In the genomic region with DNA sequence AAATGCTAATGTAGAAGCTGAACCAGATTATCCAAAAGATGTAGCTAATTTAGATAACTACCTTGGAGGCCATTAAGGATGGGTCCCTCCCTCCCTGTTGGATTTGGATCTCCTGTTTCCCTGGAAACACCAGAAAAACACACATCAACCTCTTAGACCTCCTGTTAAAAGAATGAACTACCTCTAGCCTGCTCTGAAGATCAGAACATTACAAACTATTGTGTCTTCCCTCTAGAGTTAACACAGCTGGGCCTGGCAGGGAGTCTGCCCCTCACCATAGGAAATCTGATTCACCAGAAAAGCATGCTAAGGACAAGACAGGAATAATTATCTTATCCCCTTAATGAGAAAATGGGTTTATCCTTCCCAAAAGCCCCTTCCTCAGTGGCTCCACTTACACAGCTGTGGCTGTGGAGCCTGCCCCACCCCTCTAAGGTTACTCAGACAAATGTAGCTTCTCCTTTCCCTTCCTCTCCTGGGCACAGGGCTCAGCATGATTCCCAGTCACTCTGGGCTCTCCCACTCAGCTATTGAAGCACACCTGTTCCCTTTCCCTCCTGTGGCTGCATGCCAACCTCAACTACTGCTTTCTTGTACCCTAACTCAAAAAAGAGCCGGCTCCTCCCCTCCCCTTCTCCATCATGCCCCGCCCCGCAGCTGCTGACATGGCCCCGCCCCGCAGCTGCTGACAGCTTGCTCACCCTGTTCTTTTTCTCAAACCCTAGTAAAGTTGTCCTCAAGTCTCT, we compare ENCODE assay signal across 8 mouse cellular contexts.
DNase-seq lines count a peak whose midpoint lies in the region; ATAC-seq and TF ChIP-seq lines count a peak whose summit lies in the region.

No protein-coding gene starts in this region.

- WGBS in midbrain, embryonic 10.5 days = 11% methylated on average over 5 of the region's 5 CpGs
- WGBS in midbrain, postnatal 0 days = 1% methylated on average over 5 of the region's 5 CpGs
- 5% methylated on average over 5 of the region's 5 CpGs for WGBS in embryonic facial prominence, embryonic 12.5 days
- 5% methylated on average over 5 of the region's 5 CpGs for WGBS in limb, embryonic 11.5 days

- no peak for ATAC-seq in midbrain, postnatal 0 days (ENCODE audit: low FRiP score)
- no peak for ATAC-seq in embryonic facial prominence, embryonic 12.5 days (ENCODE audit: insufficient number of reproducible peaks, insufficient read depth, low FRiP score, low TSS enrichment)
- no peak for ATAC-seq in limb, embryonic 11.5 days (ENCODE audit: insufficient number of reproducible peaks, low FRiP score, low TSS enrichment, low read depth)

- no peak overlapping the region; the same call in 1 of the 2 replicates for H3K27ac ChIP-seq in midbrain, embryonic 10.5 days (replicated peaks)
- H3K27ac ChIP-seq in midbrain, postnatal 0 days (ENCODE audit: low read depth, low read length) = no peak overlapping the region
- peak overlapping the region; percentile 5; the same call in 1 of the 2 replicates for H3K27ac ChIP-seq in embryonic facial prominence, embryonic 12.5 days
- H3K27ac ChIP-seq in limb, embryonic 11.5 days (replicated peaks; ENCODE audit: low read depth, low read length) = no peak overlapping the region

- H3K36me3 ChIP-seq in midbrain, embryonic 10.5 days = 0 out of 2 replicates have a peak, but pooled peaks cover 7% of the 10 kb centered on the region
- no peaks in the 10 kb centered on the region; the same call in 1 of the 2 replicates for H3K36me3 ChIP-seq in midbrain, postnatal 0 days (ENCODE audit: insufficient read depth, low read length)
- H3K36me3 ChIP-seq in embryonic facial prominence, embryonic 12.5 days = no peaks in the 10 kb centered on the region
- H3K36me3 ChIP-seq in limb, embryonic 11.5 days (ENCODE audit: control insufficient read depth, insufficient read depth, low read length) = no peaks in the 10 kb centered on the region

- peak; percentile 35 for DNase-seq in midbrain, embryonic 10.5 days (ENCODE audit: low spot score)
- no peak for DNase-seq in midbrain, postnatal 0 days (ENCODE audit: low spot score)
- DNase-seq in limb, embryonic 11.5 days (ENCODE audit: low spot score) = peak; percentile 51
- DNase-seq in retina, embryonic 14.5 days (ENCODE audit: low spot score) = peak; percentile 40
- no peak for DNase-seq in cerebellum, adult 11 months
- no peak for DNase-seq in lung, adult 18-20 months
- no peak for DNase-seq in frontal cortex, postnatal 36 days (ENCODE audit: low spot score in 2 of 2)

- H3K4me3 ChIP-seq in midbrain, embryonic 10.5 days = no peak overlapping the region
- no peak overlapping the region for H3K4me3 ChIP-seq in midbrain, postnatal 0 days (ENCODE audit: low read depth, low read length)
- H3K4me3 ChIP-seq in embryonic facial prominence, embryonic 12.5 days = no peak overlapping the region
- no peak overlapping the region for H3K4me3 ChIP-seq in limb, embryonic 11.5 days (ENCODE audit: low read depth, low read length)

- TF ChIP-seq CTCF in midbrain, postnatal 0 days (IDR thresholded peaks at IDR 0.05) = no peak

- H3K9me3 ChIP-seq in midbrain, embryonic 10.5 days (replicated peaks) = 0 out of 2 replicates have a peak, but pooled peaks cover 4% of the 10 kb centered on the region
- H3K9me3 ChIP-seq in midbrain, postnatal 0 days (ENCODE audit: low read length) = no peaks in the 10 kb centered on the region
- H3K9me3 ChIP-seq in embryonic facial prominence, embryonic 12.5 days = no peaks in the 10 kb centered on the region
- H3K9me3 ChIP-seq in limb, embryonic 11.5 days (ENCODE audit: control insufficient read depth, low read length) = no peaks in the 10 kb centered on the region

- H3K4me2 ChIP-seq in midbrain, postnatal 0 days (ENCODE audit: low read depth, low read length, poor library complexity, severe bottlenecking) = no peak overlapping the region
- no peak overlapping the region for H3K4me2 ChIP-seq in embryonic facial prominence, embryonic 12.5 days (replicated peaks)
- no peak overlapping the region for H3K4me2 ChIP-seq in limb, embryonic 11.5 days (ENCODE audit: low read depth, severe bottlenecking)

- peaks cover 28% of the 10 kb centered on the region for H3K4me1 ChIP-seq in midbrain, embryonic 10.5 days
- no peaks in the 10 kb centered on the region; the same call in 1 of the 2 replicates for H3K4me1 ChIP-seq in midbrain, postnatal 0 days (ENCODE audit: insufficient read depth, low read length)
- H3K4me1 ChIP-seq in embryonic facial prominence, embryonic 12.5 days = peaks cover 11% of the 10 kb centered on the region
- no peaks in the 10 kb centered on the region for H3K4me1 ChIP-seq in limb, embryonic 11.5 days (ENCODE audit: control insufficient read depth, insufficient read depth, low read length)

- H3K9ac ChIP-seq in midbrain, postnatal 0 days (replicated peaks; ENCODE audit: low read length, poor library complexity, severe bottlenecking) = no peak overlapping the region
- no peak overlapping the region for H3K9ac ChIP-seq in embryonic facial prominence, embryonic 12.5 days
- H3K9ac ChIP-seq in limb, embryonic 11.5 days (ENCODE audit: low read length) = no peak overlapping the region

- H3K27me3 ChIP-seq in midbrain, embryonic 10.5 days (ENCODE audit: low read depth, poor library complexity, severe bottlenecking) = no peaks in the 10 kb centered on the region
- H3K27me3 ChIP-seq in midbrain, postnatal 0 days (ENCODE audit: insufficient read depth, low read length) = no peaks in the 10 kb centered on the region
- H3K27me3 ChIP-seq in embryonic facial prominence, embryonic 12.5 days = no peaks in the 10 kb centered on the region
- no peaks in the 10 kb centered on the region for H3K27me3 ChIP-seq in limb, embryonic 11.5 days (ENCODE audit: control insufficient read depth, insufficient read depth, low read length)

Comparison
In these comparisons a context has a peak if more than half of its experiments do, and no peak if none do; other contexts are left out.
1. DNase-seq: peak in midbrain, embryonic 10.5 days (single experiment), limb, embryonic 11.5 days (single experiment) and retina, embryonic 14.5 days (single experiment); none in midbrain, postnatal 0 days (single experiment), cerebellum, adult 11 months (single experiment), lung, adult 18-20 months (0 of 2) and frontal cortex, postnatal 36 days (0 of 2).